ENCODE assay signal across 10 mouse cellular contexts in genomic region chr14:14065142-14065498, GRCm38 (mm10). TPM values are rescaled to one million over a fixed set of nuclear protein-coding genes. Genes with fewer than 3 reads are reported as not detected.
DNase-seq lines count a peak whose midpoint lies in the region; ATAC-seq and TF ChIP-seq lines count a peak whose summit lies in the region.
"Had no signal": no experiment of that assay in that cellular context is flagged by ENCODE, and none has a peak within 500 bp of the region (broad histone marks: within the 10 kb centered on the region; RNA-seq: fewer than 3 reads in every experiment).

No protein-coding gene starts in this region.

- no peak for TF ChIP-seq POLR2A in kidney, adult 2 months (IDR thresholded peaks at IDR 0.05; ENCODE audit: low read depth, low read length)

- peaks cover 50% of the 10 kb centered on the region for H3K4me1 ChIP-seq in kidney, adult 2 months (ENCODE audit: control insufficient read depth, insufficient read depth, low read length)
- H3K4me1 ChIP-seq in kidney, embryonic 16.5 days (ENCODE audit: insufficient read depth, low read length), result peaks cover 20% of the 10 kb centered on the region
- H3K4me1 ChIP-seq in embryonic facial prominence, embryonic 13.5 days, result peaks cover 40% of the 10 kb centered on the region
- peaks cover 56% of the 10 kb centered on the region for H3K4me1 ChIP-seq in megakaryocyte, embryonic 14.5 days

- H3K27ac ChIP-seq in kidney, adult 2 months (ENCODE audit: insufficient read depth, low read depth, low read length), result peak overlapping the region; percentile 56
- H3K27ac ChIP-seq in kidney, embryonic 16.5 days (ENCODE audit: low read length), result no peak overlapping the region
- peak overlapping the region; percentile 29; the same call in 1 of the 2 replicates for H3K27ac ChIP-seq in embryonic facial prominence, embryonic 13.5 days

- TF ChIP-seq CTCF in kidney, adult 2 months (conservative IDR thresholded peaks at IDR 0.05; ENCODE audit: insufficient read depth, insufficient read length, low read depth, low read length), result no peak

- WGBS in kidney, adult 2 months, result 48% methylated on average over 4 of the region's 4 CpGs
- WGBS in kidney, embryonic 16.5 days, result 54% methylated on average over 4 of the region's 4 CpGs
- 32% methylated on average over 4 of the region's 4 CpGs for WGBS in embryonic facial prominence, embryonic 13.5 days

- no peak overlapping the region for H3K4me2 ChIP-seq in kidney, embryonic 16.5 days (replicated peaks; ENCODE audit: low read depth, low read length)
- no peak overlapping the region for H3K4me2 ChIP-seq in embryonic facial prominence, embryonic 13.5 days

- no peaks in the 10 kb centered on the region for H3K27me3 ChIP-seq in kidney, adult 2 months (replicated peaks; ENCODE audit: control insufficient read depth, insufficient read depth, low read length)
- H3K27me3 ChIP-seq in kidney, embryonic 16.5 days (ENCODE audit: insufficient read depth, low read length), result no peaks in the 10 kb centered on the region
- H3K27me3 ChIP-seq in embryonic facial prominence, embryonic 13.5 days, result no peaks in the 10 kb centered on the region
- no peaks in the 10 kb centered on the region for H3K27me3 ChIP-seq in megakaryocyte, embryonic 14.5 days (replicated peaks)

- no peaks in the 10 kb centered on the region for H3K9me3 ChIP-seq in kidney, embryonic 16.5 days (ENCODE audit: low read length)
- H3K9me3 ChIP-seq in embryonic facial prominence, embryonic 13.5 days, result no peaks in the 10 kb centered on the region
- no peaks in the 10 kb centered on the region for H3K9me3 ChIP-seq in megakaryocyte, embryonic 14.5 days

- H3K36me3 ChIP-seq in kidney, adult 2 months (ENCODE audit: control insufficient read depth, insufficient read depth, low read length), result no peaks in the 10 kb centered on the region; the same call in 1 of the 2 replicates
- H3K36me3 ChIP-seq in kidney, embryonic 16.5 days (ENCODE audit: insufficient read depth, low read length), result no peaks in the 10 kb centered on the region
- H3K36me3 ChIP-seq in embryonic facial prominence, embryonic 13.5 days, result no peaks in the 10 kb centered on the region
- peaks cover 15% of the 10 kb centered on the region for H3K36me3 ChIP-seq in megakaryocyte, embryonic 14.5 days (replicated peaks; ENCODE audit: low read length)

- no peak for DNase-seq in kidney, adult 2 months
- DNase-seq in cerebellum, adult 8-10 months, result no peak
- no peak for DNase-seq in layer of hippocampus, adult 9-11 months
- DNase-seq: adrenal gland, adult 2 months; cerebellum, adult 9-11 months; kidney, adult 9 months had no signal

- no peak overlapping the region for H3K4me3 ChIP-seq in kidney, adult 2 months (ENCODE audit: insufficient read depth, low read depth, low read length)
- no peak overlapping the region for H3K4me3 ChIP-seq in kidney, embryonic 16.5 days (ENCODE audit: low read length)
- no peak overlapping the region for H3K4me3 ChIP-seq in embryonic facial prominence, embryonic 13.5 days
- peak overlapping the region; percentile 46 for H3K4me3 ChIP-seq in megakaryocyte, embryonic 14.5 days (replicated peaks)

- ATAC-seq in kidney, embryonic 16.5 days (ENCODE audit: low FRiP score, low TSS enrichment), result no peak
- 0 out of 2 replicates have a peak, but pooled peaks have one; percentile 22 for ATAC-seq in embryonic facial prominence, embryonic 13.5 days (ENCODE audit: insufficient number of reproducible peaks, insufficient read depth, low FRiP score, low TSS enrichment, low read depth)
- ATAC-seq in granulocyte monocyte progenitor cell, adult 5-6 weeks (replicated peaks; ENCODE audit: poor library complexity, severe bottlenecking), result peak; percentile 5; the same call in 1 of the 2 replicates

- H3K9ac ChIP-seq in kidney, embryonic 16.5 days (replicated peaks; ENCODE audit: low read length), result no peak overlapping the region
- H3K9ac ChIP-seq in embryonic facial prominence, embryonic 13.5 days, result no peak overlapping the region

RNA-seq across cellular contexts. Expression of gene Psmd6, which starts 55.7 kb away (rescaled TPM):
- polyA plus RNA-seq in kidney, adult 2 months (2012; rRNA removed), result 30.1 and 40.4 TPM in 2 replicates
- polyA plus RNA-seq in kidney, embryonic 16.5 days (2015; fragmentation: Nextera tagmentation; extraction: Ambion mirVana), result 240 and 248 TPM in 2 replicates
- 254 and 256 TPM in 2 replicates for polyA plus RNA-seq in embryonic facial prominence, embryonic 13.5 days (2015; fragmentation: Nextera tagmentation; extraction: Ambion mirVana)
- total RNA-seq in granulocyte monocyte progenitor cell, adult 5-6 weeks (2014; fragmentation: Nextera tagmentation), result 108 and 137 TPM in 2 replicates
- 265 and 275 TPM in 2 replicates for total RNA-seq in granulocyte monocyte progenitor cell, adult 5-6 weeks (2017)
- polyA plus RNA-seq in megakaryocyte, embryonic 14.5 days (2012; ENCODE audit: insufficient read depth, low replicate concordance), result 13.9 and 38.7 TPM in 2 replicates
